Mouse (Mus musculus) ES-E14 (cell line): ENCODE results near the gene Mief2.

Experiments
- CHD2 ChIP-seq: IDR thresholded peaks from 2 replicates; pipeline ENCODE4 v1.6.1; 2014; ENCODE audit warnings: mild to moderate bottlenecking, low read depth, low read length, inconsistent platforms
- MAFK ChIP-seq: IDR thresholded peaks from 2 replicates; pipeline ENCODE4 v1.6.1; 2014; ENCODE audit warnings: mild to moderate bottlenecking, low read depth, low read length, inconsistent platforms; ENCODE audit not compliant: insufficient read depth
- ZC3H11A ChIP-seq: IDR thresholded peaks from 2 replicates; pipeline ENCODE4 v1.6.1; 2012; ENCODE audit warnings: low read depth, mild to moderate bottlenecking, inconsistent platforms, low read length, borderline replicate concordance

- TF ChIP-seq ZC3H11A (no peak), CHD2 (no peak), MAFK (no peak)
Observed at GRCm38 (mm10) chr11:60736491-60736890, 8.3 kb downstream of the Mief2 start.
